Mouse (Mus musculus) forebrain, embryonic 11.5 days (tissue): ENCODE measurements around the gene Vps26c. TPM values are rescaled to one million over a fixed set of nuclear protein-coding genes. Genes with fewer than 3 reads are reported as not detected.

ENCODE experiments used
- ATAC-seq: fragments of 200-750 bp; cut with Nextera tagmentation; replicated peaks from 2 replicates; pipeline ENCODE4 v1.8.0; 2017; ENCODE audit warnings: moderate TSS enrichment; ENCODE audit not compliant: low FRiP score
- DNase-seq: peaks from one replicate; pipeline ENCODE4 v3.0.0-alpha.2; 2017; ENCODE audit warnings: low spot score
- H3K27ac ChIP-seq: fragments of 300-500 bp; sonication (generic); 2 replicates; pipeline ENCODE4 v1.5.1; 2014; ENCODE audit warnings: low read depth, low read length
- H3K27me3 ChIP-seq: fragments of 300-500 bp; sonication (generic); 2 replicates; pipeline ENCODE4 v1.6.1; 2014; ENCODE audit warnings: mild to moderate bottlenecking, low read length, mixed read lengths; ENCODE audit not compliant: control insufficient read depth, insufficient read depth
- H3K36me3 ChIP-seq: fragments of 300-500 bp; sonication (generic); 2 replicates; pipeline ENCODE4 v1.6.1; 2014; ENCODE audit warnings: mild to moderate bottlenecking, low read length, moderate library complexity, mixed read lengths; ENCODE audit not compliant: control insufficient read depth, insufficient read depth
- H3K4me1 ChIP-seq: fragments of 300-500 bp; sonication (generic); replicated peaks from 2 replicates; pipeline ENCODE4 v1.6.1; 2014; ENCODE audit warnings: low read length, mixed read lengths; ENCODE audit not compliant: control insufficient read depth, insufficient read depth
- H3K4me2 ChIP-seq: fragments of 300-500 bp; sonication (generic); 2 replicates; pipeline ENCODE4 v1.6.1; 2014; ENCODE audit warnings: low read depth, mild to moderate bottlenecking, low read length, moderate library complexity, mixed read lengths; ENCODE audit not compliant: severe bottlenecking
- H3K4me3 ChIP-seq: fragments of 300-500 bp; sonication (generic); 2 replicates; pipeline ENCODE4 v1.5.1; 2014; ENCODE audit warnings: low read depth, low read length
- H3K9ac ChIP-seq: fragments of 300-500 bp; sonication (generic); 2 replicates; pipeline ENCODE4 v1.6.1; 2014; ENCODE audit warnings: low read length
- H3K9me3 ChIP-seq: fragments of 300-500 bp; sonication (generic); 2 replicates; pipeline ENCODE4 v1.6.1; 2016; ENCODE audit warnings: low read length, mixed read lengths; ENCODE audit not compliant: control insufficient read depth
- WGBS: fragments of 180-500 bp; shearing (Covaris S2); extraction: QIAGEN DNeasy Blood & Tissue Kit; methylation state at CpG from one replicate; pipeline ENCODE4 v1.1.7; 2014; 5-methylcytosine and 5-hydroxymethylcytosine counted together
- polyA plus RNA-seq: library from polyadenylated mRNA; unstranded; fragments of >200 nt; fragmentation: Nextera tagmentation; extraction: Ambion mirVana; gene quantifications from 2 replicates; pipeline ENCODE4 v1.2.1, GENCODE M21; 2014

Gene Vps26c
- polyA plus RNA-seq, 1 experiment from 2014 or later: 51.3 TPM

- no peaks in the 10 kb centered on the region; the same call in 1 of the 2 replicates for H3K9me3 ChIP-seq
- no peak for ATAC-seq
- H3K9ac ChIP-seq: no peak overlapping the region
- H3K27me3 ChIP-seq: no peaks in the 10 kb centered on the region
- no peak overlapping the region for H3K27ac ChIP-seq
- no peaks in the 10 kb centered on the region for H3K4me1 ChIP-seq
- 89% methylated on average over 5 of the region's 5 CpGs for WGBS
- no peak overlapping the region for H3K4me2 ChIP-seq
- DNase-seq: no peak
- no peaks in the 10 kb centered on the region for H3K36me3 ChIP-seq
- no peak overlapping the region for H3K4me3 ChIP-seq
Measured at GRCm38 (mm10) chr16:94556228-94556627, 29.6 kb upstream of the Vps26c start.

- Histone ChIP-seq H3K9ac (no peak overlapping the region), H3K4me1 (no peaks in the 10 kb centered on the region), H3K4me3 (no peak overlapping the region), H3K9me3 (no peaks in the 10 kb centered on the region; the same call in 1 of the 2 replicates), H3K27me3 (no peaks in the 10 kb centered on the region), H3K36me3 (no peaks in the 10 kb centered on the region), H3K27ac (no peak overlapping the region), H3K4me2 (no peak overlapping the region)
- DNase-seq: no peak
- WGBS: 82% methylated on average over 7 of the region's 7 CpGs
- no peak for ATAC-seq
Measured at GRCm38 (mm10) chr16:94555346-94555745, 28.7 kb upstream of the Vps26c start.

DNA sequence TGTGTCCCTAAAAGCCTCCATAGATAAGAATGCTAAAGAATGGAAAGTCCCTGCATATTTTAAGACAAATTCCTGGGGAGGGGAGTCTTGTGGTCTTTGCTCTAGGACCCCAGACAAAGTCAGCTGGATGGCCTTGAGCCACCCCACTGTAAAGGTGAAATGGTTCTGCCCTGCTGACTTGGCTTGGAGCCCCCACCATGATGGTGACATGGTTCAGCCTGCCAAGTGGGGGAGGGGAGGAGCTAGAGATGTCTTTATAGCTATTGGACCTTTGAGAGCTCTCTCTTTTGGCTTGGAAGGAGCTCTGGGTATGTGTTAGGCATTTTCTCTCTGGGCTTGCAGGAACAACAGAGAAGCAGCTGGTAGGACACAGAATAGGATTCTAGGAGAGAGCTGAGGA lies 25.3 kb upstream of the Vps26c start:
- H3K9me3 ChIP-seq: no peaks in the 10 kb centered on the region; the same call in 1 of the 2 replicates
- no peak overlapping the region for H3K27ac ChIP-seq
- no peaks in the 10 kb centered on the region for H3K27me3 ChIP-seq
- no peak overlapping the region for H3K9ac ChIP-seq
- no peaks in the 10 kb centered on the region for H3K36me3 ChIP-seq
- H3K4me2 ChIP-seq: no peak overlapping the region
- ATAC-seq (no peak), DNase-seq (no peak)
- H3K4me3 ChIP-seq: no peak overlapping the region
- no peaks in the 10 kb centered on the region for H3K4me1 ChIP-seq

DNA sequence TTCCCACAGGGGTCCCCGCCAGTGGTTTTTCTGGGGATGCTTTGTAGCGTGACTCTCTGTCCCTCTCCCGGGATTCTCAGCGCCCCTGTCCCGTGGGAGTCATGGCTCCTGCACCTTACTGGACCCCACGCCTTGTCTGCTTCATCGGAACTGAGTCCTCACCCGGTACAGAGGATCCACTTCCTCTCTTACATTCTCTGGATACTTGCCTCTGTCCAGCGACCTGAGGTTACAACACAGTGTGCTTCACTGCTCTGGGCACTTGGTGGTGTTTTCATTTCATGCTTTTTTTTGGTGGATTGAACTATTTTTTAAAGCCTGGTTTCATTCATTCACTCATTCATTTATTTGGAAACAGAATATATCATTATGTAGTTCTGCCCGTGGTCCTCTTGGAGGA lies 23.2 kb upstream of the Vps26c start:
- ATAC-seq (no peak), DNase-seq (no peak)
- Histone ChIP-seq H3K36me3 (no peaks in the 10 kb centered on the region), H3K4me2 (no peak overlapping the region), H3K9ac (no peak overlapping the region), H3K9me3 (no peaks in the 10 kb centered on the region; the same call in 1 of the 2 replicates), H3K4me3 (no peak overlapping the region), H3K27ac (no peak overlapping the region), H3K4me1 (no peaks in the 10 kb centered on the region), H3K27me3 (no peaks in the 10 kb centered on the region)
- 80% methylated on average over 10 of the region's 10 CpGs for WGBS

DNA sequence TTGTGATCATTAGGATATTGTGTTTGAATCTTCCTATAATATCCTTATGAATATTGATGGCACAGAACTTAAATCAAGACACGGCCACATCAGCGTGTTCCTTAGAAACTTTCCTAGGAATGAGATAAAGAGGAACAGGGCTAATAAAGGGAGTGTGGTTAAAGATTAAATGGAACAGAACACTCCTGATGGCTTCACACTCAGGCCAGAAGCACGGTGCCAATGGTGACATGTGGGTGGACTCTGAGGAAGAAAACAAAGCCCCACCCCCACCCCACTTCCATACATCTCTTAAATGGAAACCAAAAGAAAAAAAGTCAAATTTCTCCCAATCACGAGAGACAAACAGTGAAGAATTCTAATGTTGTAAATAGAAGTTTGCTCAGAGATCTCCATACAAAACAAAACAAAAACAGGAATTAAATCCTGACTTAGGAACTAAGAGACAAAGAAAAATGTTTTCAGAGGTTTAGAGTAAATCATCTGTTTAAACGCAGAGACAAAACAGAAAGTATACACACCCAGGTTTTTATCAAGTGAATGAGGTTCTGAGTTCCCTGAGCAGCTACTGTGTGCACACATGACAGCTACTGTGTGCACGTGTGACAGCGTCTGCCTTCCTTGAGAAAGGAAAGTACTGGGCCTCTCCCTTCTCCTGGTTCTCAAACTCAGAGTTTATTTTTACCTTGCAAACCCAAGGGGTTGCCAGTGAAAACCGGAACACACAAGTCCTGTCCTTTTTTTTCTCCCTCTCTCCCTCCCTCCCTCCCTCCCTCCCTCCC lies 19.3 kb upstream of the Vps26c start:
- Histone ChIP-seq H3K9ac (no peak overlapping the region), H3K4me2 (no peak overlapping the region), H3K36me3 (no peaks in the 10 kb centered on the region), H3K4me3 (no peak overlapping the region), H3K27ac (no peak overlapping the region), H3K9me3 (no peaks in the 10 kb centered on the region), H3K27me3 (no peaks in the 10 kb centered on the region), H3K4me1 (no peaks in the 10 kb centered on the region)
- DNase-seq (no peak), ATAC-seq (no peak)
- 73% methylated on average over 8 of the region's 8 CpGs for WGBS

- no peak overlapping the region for H3K27ac ChIP-seq
- 73% methylated on average over 11 of the region's 11 CpGs for WGBS
- H3K9me3 ChIP-seq: no peaks in the 10 kb centered on the region
- no peak overlapping the region for H3K4me3 ChIP-seq
- H3K9ac ChIP-seq: no peak overlapping the region
- H3K4me1 ChIP-seq: no peaks in the 10 kb centered on the region
- no peak overlapping the region for H3K4me2 ChIP-seq
- no peaks in the 10 kb centered on the region for H3K27me3 ChIP-seq
- no peaks in the 10 kb centered on the region for H3K36me3 ChIP-seq
- ATAC-seq (no peak), DNase-seq (no peak)
Measured at GRCm38 (mm10) chr16:94544540-94545105, 18.0 kb upstream of the Vps26c start.

DNA sequence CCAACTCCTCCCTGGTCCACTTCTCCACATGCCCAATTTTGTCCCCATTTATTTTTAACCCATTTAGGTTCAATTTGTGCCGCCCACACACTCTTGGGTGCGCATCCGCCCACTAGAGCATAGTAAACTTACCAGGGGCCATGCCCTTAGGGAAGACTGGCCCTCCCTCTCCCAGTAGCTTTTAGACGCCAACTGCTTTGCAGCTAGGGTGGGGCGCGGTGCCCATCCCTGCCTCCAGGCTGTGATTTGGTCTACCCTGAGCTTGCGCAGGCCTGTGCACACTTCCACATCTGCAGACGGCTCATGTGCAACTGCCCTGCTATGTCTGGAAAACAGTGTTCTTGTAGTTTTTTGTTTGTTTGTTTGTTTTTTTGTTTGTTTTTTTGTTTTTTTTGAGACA lies 16.3 kb upstream of the Vps26c start:
- DNase-seq: no peak

GRCm38 (mm10) chr16:94540140-94540539 lies 13.5 kb upstream of the Vps26c start:
- Histone ChIP-seq H3K4me2 (no peak overlapping the region), H3K4me1 (no peaks in the 10 kb centered on the region), H3K27ac (no peak overlapping the region), H3K36me3 (no peaks in the 10 kb centered on the region), H3K27me3 (no peaks in the 10 kb centered on the region), H3K9ac (no peak overlapping the region), H3K9me3 (no peaks in the 10 kb centered on the region), H3K4me3 (no peak overlapping the region)
- WGBS: 98% methylated on average over 9 of the region's 9 CpGs
- DNase-seq (no peak), ATAC-seq (no peak)

More for the DNA sequence above, 16.3 kb upstream of the Vps26c start:
- H3K4me1 ChIP-seq: no peaks in the 10 kb centered on the region
- no peak overlapping the region for H3K27ac ChIP-seq
- 93% methylated on average over 8 of the region's 8 CpGs for WGBS
- H3K4me2 ChIP-seq: no peak overlapping the region
- no peaks in the 10 kb centered on the region for H3K36me3 ChIP-seq
- no peak overlapping the region for H3K9ac ChIP-seq
- no peaks in the 10 kb centered on the region for H3K9me3 ChIP-seq
- ATAC-seq: no peak
- H3K27me3 ChIP-seq: no peaks in the 10 kb centered on the region
- H3K4me3 ChIP-seq: no peak overlapping the region

DNA sequence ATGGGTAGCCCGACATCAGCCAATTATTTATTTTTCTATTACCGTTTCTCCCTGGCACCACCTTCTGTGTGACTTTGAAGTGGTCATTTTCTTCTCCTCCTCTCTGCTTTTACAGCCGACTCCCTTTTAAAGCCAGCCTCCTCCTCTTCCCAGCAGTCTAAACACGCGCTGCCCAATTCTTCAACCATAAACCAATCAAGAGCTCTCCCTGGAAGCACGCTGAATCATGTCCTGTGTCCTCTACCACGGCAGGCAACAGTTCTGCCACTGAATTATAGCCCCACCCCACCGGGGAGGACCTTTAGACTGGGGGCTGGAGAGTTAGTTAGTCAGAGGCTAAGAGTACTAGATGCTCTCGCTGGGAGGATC lies 10.5 kb upstream of the Vps26c start:
- Histone ChIP-seq H3K27ac (no peak overlapping the region), H3K4me1 (no peaks in the 10 kb centered on the region), H3K27me3 (no peaks in the 10 kb centered on the region), H3K4me2 (no peak overlapping the region), H3K4me3 (no peak overlapping the region), H3K9ac (no peak overlapping the region), H3K36me3 (no peaks in the 10 kb centered on the region), H3K9me3 (no peaks in the 10 kb centered on the region)
- ATAC-seq (no peak), DNase-seq (no peak)
- WGBS: 77% methylated on average over 9 of the region's 9 CpGs
